Mouse (Mus musculus): Measurements from ENCODE around the gene Ugt1a7c. TPM values are rescaled to one million over a fixed set of nuclear protein-coding genes. Genes with fewer than 3 reads are reported as not detected.
"Not testable (repeated sequence)": the region's sequence is repeated elsewhere in the genome, so short reads cannot be mapped to it uniquely, and the experiment has no call there.

Ugt1a7c gene
- total RNA-seq, 2 experiments from 2014 or later: 0.96 to 1.3 TPM

DNA sequence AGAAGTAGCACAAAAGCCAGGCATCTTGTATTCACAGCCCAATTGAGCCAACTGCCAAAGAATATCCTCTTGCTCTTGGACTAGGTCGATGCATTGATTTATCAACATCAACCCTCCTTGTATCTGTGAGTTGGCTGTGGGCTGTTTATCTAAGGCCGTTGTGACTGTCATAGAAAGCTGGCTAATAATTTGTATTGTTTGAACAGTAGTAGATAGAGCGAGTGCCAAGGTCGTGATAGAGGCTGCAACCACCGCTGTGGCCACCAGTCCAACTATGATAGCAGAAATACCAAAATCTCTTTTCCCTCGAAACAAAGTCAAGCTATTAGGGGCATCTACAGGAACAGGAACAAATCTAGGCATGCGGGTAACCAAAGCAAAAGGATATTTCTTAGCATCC, 77.3 kb downstream of the Ugt1a7c start:
- intact Hi-C loops (cut with DNase I); DNase-seq (ENCODE audit: low spot score): not testable (repeated sequence)

DNA sequence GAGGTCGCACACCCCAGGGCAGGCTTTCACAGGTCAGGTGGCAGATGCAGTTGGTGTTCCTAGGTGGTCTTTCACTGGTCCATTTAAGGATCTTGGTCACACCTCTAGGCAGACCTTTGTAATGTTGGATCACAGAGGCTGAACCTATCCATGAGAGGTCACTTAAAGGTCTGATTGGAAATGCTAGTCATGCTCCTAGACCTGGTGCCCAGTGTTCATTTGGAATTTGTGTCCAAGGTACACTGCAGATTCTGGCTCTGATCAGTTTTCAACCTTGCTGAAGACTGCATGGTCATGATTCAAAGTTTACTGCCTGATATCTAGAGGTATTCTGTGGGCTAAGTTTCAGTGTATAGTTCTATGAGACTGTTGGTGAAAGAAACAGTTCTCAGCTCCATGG, 84.8 kb downstream of the Ugt1a7c start:
- intact Hi-C loops (cut with DNase I): no loop called here
- no peak for DNase-seq (ENCODE audit: low spot score)

DNA sequence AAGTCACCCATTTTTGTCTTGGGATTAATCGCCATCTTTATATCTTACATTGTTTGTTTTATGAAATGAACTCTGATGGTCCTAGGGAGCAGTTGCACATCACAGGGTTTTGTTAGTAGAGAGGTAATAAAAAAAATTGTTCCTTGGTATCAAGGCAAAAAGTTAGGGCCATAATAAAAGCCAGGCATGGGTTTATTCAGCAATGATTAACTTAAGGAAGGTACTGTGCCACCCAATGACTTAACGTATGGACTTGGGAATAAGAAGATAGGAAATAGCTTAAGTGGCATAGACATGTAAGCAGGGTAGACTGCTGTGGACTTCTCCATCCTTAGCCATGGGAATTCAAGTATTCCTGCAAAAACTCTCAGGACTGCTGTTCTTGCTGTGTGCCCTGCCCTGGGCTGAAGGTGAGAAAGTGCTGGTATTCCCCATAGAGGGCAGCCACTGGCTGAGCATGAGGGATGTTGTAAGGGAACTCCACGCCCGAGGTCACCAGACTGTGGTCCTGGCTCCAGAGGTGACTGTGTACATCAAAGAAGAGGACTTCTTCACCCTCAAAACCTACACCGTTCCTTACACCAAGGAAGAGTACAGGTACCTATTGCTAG, 91.6 kb downstream of the Ugt1a7c start:
- no peak for DNase-seq (ENCODE audit: low spot score)
- intact Hi-C loops (cut with DNase I): no loop called here

DNA sequence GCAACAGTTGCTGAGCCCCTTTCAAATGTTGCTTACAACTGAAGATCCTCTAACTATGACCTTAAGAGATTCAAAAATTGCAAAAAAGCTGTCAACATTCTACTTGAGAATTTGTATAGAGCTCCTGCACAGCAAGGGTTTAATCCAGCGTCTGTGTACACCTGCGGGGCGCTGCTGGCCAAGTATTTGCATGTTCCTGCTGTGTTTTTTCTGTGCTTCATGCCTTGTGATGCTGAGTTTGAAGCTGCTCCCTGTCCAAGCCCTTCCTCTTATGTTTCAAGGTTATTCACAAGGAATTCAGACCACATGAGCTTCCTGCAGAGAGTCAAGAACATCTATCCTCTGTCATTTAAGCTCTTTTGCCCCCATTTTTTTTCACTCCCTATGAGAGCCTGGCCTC, 97.3 kb downstream of the Ugt1a7c start:
- DNase-seq (ENCODE audit: low spot score): no peak
- intact Hi-C loops (cut with DNase I): no loop called here

DNA sequence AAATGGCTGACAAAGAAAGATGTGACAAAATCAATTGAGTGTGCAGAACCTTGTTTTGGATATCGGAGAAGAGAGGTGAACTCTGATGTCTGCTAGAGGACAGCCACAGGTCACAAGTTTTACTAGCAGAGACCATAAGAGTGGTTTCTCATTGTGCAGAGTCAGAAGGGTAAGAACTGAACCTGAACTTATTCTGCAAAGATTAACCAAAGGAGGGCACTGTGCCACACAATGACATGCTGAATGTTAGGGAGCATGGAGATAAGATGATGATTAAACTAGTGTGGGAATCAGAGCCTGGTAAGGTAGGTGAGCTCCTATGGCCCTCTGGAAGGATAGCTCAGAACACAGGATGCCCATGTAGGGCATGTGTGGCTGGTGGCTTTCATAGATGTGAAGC, 100.8 kb downstream of the Ugt1a7c start:
- no peak for DNase-seq (ENCODE audit: low spot score)
- intact Hi-C loops (cut with DNase I): no loop called here

DNA sequence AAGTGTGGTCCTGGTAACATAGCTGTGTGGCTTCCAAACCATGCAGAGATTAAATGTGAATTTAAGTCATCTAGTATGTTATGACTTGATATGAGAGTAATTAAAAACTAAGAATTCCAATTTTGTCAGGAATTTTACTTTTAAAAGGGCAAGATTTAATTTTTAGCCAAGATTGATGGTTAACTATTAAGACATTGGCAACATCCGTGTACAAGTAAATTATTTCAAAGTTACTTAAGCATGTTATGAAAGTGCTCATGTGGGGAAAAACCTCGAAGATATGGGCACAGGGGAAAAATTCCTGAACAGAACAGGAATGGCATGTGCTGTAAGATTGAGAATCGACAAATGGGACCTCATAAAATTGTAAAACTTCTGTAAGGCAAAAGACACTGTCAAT, 102.6 kb downstream of the Ugt1a7c start:
- no peak for DNase-seq (ENCODE audit: low spot score)
- intact Hi-C loops (cut with DNase I): no loop called here

DNA sequence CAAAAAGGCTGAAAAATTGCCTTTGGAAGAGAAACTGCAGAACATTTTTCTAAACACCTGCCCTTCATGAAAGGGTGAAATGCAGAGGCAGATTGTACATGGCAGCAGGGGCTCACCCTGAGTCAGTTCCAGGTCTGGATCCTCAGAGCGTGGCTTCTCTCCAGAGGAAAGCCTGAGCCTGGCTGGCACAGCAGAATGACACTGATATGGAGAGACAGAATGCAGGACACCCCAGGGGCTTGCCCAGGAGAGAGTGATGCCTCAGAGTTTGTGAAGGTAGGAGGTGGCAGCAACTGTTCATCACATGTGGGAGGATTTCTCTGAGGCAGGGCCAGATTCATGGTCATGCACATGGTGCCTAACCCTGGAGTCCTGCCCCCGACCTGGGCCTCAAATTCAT, 105.1 kb downstream of the Ugt1a7c start:
- no peak for DNase-seq (ENCODE audit: low spot score)
- intact Hi-C loops (cut with DNase I): no loop called here

DNA sequence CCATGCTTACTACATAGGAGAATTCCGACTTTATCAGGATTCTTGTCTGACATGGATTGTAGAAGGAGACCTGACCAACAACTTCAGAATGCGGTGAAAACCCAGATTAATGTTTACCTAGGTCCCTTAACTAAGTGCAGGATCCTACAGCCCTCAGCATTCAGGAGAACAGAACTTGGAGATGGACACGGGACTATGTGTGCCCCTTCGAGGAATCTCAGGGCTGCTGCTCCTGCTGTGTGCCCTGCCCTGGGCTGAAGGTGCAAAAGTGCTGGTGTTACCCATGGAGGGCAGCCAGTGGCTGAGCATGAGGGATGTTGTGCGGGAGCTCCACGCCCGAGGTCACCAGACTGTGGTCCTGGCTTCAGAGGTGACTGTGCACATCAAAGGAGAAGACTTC, 105.6 kb downstream of the Ugt1a7c start, which contains the start of gene Ugt1a2:
TSS of gene Ugt1a2 (plus strand) at position 146 of the 400 bp plus-strand sequence.
- intact Hi-C loops (cut with DNase I): no loop called here
- no peak for DNase-seq (ENCODE audit: low spot score)

DNA sequence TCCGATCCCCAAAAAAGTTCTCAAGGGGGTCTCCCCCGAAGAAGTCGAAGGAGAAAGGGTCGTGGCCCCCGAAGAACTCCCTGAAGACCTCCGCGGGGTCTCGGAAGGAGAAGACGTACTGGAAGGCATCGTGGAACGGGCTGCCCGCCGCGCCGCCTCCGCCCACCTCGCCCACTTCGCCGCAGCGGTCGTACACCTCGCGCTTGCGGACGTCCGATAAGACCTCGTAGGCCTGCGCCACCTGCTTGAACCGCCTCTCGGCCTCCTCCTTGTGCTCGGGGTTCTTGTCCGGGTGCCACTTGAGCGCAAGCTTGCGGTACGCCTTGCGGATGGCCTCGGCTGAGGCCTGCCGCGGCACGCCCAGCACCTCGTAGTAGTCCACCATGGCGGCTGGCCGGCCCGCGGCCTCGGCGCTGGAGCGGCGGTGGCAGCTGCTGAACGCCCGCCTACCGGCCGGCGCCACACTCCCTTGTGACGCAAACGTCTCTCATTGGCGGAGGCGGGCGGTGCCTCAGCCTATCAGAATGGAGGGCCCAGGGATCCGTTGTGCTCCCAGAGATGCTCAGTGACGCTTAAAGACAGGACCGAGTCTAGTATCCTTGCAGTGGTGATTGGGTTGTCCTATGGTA, 110.5 kb downstream of the Ugt1a7c start, which contains the start of gene Dnajb3:
TSS of gene Dnajb3 (minus strand) at position 489 of the 629 bp plus-strand sequence.
- DNase-seq (ENCODE audit: low spot score): no peak
- intact Hi-C loops (cut with DNase I): no loop called here

DNA sequence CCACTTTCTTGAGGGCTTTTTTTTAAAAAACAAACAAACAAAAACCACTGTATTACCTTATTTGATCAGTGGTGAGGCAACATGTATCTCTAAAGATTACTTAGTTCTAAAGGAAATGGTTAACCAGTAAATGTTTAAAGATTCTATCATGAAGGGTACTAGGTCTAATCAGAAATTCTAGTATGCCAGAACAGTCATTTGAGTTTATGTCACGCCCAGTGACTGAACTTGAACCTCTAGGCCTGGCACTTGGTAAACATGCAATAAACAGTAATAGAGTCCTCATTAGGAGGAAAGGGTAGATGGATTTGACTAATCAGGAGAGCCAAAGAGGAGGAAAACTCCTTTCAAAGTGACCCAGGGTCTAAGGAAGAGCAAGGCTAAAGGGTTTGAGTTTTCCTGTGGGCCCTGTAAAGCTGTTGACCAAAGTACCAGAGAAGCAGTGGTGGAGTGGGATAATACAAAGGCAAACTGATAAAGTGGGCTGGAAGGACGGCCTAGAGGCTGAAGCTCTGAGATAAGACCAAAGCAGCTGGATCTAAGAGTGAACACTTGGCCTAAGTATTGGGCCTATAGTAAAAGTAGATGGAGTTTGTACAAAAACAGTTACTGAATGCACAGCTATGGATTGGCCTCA, 112.1 kb downstream of the Ugt1a7c start:
- no peak for DNase-seq (ENCODE audit: low spot score)
- intact Hi-C loops (cut with DNase I): no loop called here

DNA sequence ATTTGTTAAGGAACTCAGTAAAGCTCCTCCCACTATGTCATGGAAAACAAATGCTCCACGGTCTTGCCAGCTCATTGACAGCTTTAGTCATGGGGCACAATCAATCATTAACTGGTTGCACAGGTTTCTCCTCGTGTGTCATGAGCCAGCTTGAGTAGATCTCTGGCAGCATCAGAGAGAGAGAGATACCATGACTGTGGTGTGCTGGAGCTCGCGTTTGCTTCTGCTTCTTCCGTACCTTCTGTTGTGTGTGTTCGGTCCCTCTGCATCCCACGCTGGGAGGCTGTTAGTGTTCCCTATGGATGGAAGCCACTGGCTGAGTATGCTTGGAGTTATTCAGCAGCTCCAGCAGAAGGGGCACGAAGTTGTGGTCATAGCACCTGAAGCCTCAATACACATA, 117.0 kb downstream of the Ugt1a7c start, which contains the start of gene Ugt1a1:
TSS of gene Ugt1a1 (plus strand) at position 148 of the 400 bp plus-strand sequence.
- intact Hi-C loops (cut with DNase I): no loop called here
- DNase-seq (ENCODE audit: low spot score): no peak

DNA sequence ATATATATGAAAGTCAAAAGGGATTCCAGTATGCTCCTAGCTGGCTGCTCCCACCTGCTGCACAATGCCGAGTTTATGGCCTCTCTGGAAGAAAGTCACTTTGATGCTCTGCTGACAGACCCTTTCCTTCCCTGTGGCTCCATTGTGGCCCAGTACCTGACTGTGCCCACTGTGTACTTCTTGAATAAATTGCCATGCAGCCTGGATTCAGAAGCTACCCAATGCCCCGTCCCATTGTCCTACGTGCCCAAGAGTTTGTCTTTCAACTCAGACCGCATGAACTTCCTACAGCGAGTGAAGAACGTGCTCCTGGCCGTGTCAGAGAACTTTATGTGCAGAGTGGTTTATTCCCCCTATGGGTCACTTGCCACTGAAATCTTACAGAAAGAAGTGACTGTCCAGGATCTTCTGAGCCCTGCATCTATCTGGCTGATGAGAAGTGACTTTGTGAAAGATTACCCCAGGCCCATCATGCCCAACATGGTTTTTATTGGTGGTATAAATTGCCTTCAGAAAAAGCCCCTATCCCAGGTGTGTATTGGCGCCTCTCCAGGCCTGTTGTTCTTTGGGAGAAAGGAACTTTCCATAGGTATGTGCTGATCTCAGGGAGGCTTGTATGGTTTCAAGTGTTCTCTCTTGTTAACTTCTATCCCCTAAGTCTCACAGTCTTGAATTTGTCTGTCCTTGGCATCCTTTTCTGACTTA, 117.6 kb downstream of the Ugt1a7c start:
- no peak for DNase-seq (ENCODE audit: low spot score)

DNA sequence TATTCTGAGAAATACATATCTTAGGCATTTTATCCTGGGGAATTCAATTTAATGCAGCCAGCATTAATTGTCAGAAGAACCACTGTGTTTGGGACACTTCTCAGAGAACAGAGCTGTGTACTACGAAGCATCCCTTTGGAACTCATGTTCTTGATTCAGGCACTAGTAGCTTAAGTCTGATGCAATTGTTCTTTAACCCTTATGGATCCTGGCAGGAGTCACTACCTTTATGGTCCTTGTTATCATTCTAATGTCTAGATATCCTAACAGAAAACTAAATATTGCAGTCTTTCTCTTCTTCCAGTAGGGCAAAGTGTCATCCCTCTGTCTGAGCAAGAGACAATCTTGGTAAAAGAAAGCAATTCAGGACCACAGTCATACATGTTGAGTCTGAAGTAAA, 118.2 kb downstream of the Ugt1a7c start:
- no peak for DNase-seq (ENCODE audit: low spot score)
- intact Hi-C loops (cut with DNase I): no loop called here

More for the DNA sequence above, 117.6 kb downstream of the Ugt1a7c start:
- intact Hi-C loops (cut with DNase I): no loop called here

DNA sequence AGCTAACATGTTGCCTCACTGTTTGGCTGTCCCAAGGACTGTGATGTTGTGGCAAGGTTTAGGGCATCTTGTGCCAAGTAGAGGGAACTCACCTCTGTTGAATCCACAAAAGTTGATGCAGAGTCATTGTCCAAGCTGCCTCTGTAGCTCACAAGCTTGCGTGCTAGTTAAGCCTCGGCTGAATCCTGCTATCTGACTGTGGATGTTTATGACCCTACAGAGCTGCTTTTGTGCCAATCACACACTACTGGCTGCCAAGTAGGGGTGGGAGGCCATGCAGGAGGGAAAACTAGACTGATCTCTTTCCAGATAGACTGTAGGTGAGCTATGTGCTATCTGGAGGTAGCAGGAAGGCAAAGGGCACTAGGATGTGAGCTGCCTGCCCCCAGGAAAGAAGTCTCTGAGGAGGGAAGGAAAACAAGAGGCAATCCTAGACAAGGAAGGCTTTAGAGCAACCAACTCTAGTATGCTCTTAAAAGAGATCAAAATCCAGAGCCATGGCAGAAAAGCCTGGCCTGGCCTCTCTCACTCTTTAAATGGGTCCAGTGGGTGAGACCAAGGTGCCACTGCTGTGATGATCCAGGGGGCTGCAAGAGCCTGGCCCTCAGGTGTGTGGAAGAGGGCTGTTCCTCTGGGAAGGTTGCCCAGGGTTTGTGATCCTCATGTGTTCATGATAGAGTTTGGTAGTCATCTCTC, 119.1 kb downstream of the Ugt1a7c start:
- no peak for DNase-seq (ENCODE audit: low spot score)
- intact Hi-C loops (cut with DNase I): no loop called here

DNA sequence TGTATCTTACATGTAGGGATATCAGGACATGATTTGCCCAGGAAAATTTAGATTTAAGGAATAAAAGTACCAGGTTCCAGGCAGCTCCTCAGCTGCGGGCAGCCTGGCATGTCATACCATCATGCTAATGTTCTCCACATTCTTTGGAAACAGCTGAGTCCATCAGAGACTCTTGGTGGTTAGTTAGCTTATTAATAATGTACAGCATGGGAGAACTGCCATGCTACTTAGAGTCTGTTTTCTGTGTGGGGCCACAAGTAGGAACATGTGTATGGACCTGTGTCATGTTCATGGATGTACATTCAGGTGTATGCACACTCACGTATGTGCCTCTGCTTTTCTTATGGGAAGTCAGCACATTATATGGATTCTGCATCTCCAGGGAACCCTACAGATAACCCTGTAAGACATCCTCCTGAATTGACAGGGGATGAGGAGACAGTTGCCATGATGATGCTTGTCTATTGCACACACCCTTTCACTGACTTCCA, 119.6 kb downstream of the Ugt1a7c start:
- no peak for DNase-seq (ENCODE audit: low spot score)
- intact Hi-C loops (cut with DNase I): no loop called here

DNA sequence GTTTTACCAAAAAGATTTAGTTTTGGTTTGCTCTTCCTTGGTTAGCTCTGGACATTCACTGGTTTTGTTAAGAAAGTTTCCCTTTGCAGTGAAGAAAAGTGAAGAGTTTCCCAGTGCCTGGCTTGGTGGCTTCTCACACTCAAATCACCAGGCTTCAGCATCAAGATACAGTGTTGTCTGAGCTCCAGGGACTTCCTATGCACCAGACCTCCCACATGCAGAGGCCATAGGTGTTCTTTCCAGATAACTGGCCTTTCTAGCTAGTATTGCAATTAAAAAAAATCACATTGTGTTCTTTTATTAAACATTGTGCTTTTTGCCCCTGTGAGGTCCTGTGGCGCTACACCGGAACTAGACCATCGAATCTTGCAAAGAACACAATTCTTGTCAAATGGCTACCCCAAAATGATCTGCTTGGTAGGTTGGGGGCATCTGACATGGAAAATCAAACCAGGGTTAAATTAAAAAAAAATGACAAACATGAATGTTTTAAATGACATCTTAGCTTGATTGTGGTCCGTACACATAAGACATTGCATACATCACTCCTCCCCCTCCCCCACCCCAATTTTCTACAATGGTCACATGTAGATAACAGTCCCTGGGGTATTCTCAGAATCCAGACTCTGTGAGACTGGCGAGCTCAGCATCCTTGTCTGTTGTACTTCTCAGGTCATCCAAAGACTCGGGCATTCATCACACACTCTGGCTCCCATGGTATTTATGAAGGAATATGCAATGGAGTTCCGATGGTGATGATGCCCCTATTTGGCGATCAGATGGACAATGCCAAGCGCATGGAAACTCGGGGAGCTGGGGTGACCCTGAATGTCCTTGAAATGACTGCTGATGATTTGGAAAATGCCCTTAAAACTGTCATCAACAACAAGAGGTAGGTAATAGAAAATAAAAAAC, 120.9 kb downstream of the Ugt1a7c start:
- intact Hi-C loops (cut with DNase I): no loop called here
- DNase-seq (ENCODE audit: low spot score): no peak

DNA sequence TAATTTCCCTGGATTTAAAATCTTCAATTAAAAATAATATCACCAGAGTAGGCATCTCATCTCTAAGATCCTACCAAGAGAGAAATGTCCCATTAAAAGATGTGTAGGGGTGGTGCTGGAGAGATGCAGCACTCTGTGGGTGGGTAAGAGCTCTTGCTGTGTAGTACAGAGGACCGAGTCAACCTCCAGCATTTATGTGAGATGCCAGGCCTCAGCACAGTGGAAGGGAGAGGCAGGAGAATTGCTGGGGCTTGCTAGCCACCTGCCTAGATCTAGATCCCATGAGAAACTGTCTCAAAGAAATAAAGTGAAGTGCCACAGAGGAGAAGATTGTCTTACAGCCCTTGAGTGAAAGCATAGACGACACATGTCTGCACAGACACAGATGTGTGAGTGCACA, 121.7 kb downstream of the Ugt1a7c start:
- intact Hi-C loops (cut with DNase I): no loop called here
- DNase-seq (ENCODE audit: low spot score): no peak

DNA sequence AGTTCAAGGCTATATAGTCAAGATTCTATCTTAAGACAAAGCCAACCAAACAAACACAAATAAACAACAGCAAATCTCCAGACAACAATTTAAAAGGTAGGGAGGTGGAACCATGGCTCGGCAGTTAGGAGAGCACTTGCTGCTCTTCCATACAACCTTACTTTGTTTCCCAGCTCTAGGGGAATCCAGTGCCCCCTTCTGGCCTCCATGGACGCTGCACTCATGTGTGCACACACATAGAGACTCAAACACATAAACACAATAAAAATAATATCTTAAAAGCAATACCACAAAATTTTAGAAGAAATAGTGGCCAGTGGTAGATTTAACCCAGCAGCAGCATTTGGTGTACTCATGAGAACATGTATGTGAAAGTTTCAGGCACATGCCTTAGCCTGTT, 122.3 kb downstream of the Ugt1a7c start:
- DNase-seq (ENCODE audit: low spot score): no peak
- intact Hi-C loops (cut with DNase I): no loop called here

DNA sequence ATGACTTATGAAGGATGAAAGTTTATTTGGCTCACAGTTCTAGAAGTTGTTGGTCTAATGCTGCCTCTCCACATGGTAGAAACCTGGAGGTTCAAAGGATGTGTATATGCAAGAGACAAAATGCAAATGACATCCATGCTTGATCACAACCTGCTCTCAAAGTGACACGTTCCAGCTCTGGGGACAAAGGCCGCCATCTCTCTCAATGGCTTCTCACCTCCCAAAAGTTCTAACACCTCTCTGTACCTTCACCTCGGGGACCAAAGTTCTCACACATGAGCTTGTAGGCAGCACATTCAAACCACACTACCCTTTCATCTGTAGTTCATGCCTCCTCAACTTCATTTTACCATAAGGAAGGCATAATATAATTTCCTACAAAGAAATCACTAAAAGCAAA, 122.7 kb downstream of the Ugt1a7c start:
- intact Hi-C loops (cut with DNase I): no loop called here
- no peak for DNase-seq (ENCODE audit: low spot score)
